Mouse (Mus musculus): ENCODE data around the gene Tigd3. TPM values are rescaled to one million over a fixed set of nuclear protein-coding genes. Genes with fewer than 3 reads are reported as not detected.

Tigd3 gene
- total and polyA plus RNA-seq, 3 experiments = 2.1 to 2.2 TPM; not detected in 1

DNA sequence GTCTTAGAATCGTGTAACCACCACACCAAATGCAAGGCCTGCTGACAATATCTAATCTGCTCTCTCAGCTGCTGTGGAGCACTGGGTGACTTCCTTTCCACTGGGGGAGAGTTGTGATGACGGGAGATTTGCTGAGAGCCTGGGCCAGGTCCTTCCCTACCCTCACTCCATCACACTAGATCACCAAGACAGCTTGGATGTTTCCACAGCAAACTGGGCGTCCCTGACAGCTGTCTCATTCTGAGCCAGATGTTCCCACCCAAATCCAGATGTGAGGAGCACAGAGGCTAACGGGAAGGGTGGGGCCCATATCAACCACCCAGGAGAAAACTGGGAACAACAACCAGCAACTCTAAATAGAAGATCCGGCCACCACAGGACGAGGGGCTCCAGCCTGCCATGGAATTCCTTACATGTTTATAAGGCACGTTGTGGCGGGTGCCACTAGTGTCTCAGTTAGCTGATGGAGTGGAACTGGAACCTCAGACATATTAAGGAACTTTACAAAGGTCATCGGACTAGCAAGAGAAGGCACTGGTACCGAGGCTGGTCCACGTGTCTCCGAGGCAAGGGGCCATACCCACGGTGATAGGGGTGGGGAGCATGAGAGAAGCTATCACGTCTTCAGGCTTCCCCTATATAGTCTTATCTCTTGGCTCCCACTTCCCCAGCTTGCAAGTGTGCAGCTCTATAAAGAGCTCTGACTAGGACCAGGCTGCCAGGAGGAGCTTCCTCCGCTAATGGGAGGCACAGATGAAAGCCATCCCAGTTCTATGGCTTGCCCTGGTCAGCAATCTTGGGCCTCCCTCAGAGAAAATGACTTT lies 28.4 kb upstream of the Tigd3 start:
- Histone ChIP-seq H3K36me3 (ENCODE audit: control insufficient read depth in 1 of 2, insufficient read depth in 2 of 2, low read length in 2 of 2) (peaks cover 0 to 12% of the 10 kb centered on the region in 2 experiments; a peak in 2 of 4 replicates), H3K9ac (ENCODE audit: control insufficient read depth, low read depth, low read length, poor library complexity, severe bottlenecking) (peak overlapping the region; percentile 54), H3K27me3 (ENCODE audit: control insufficient read depth in 1 of 2, insufficient read depth in 2 of 2, low read length in 2 of 2) (no peaks in the 10 kb centered on the region), H3K4me1 (ENCODE audit: control insufficient read depth in 1 of 2, insufficient read depth in 2 of 2, low read length in 2 of 2) (peaks cover 12 to 16% of the 10 kb centered on the region in 2 experiments), H3K79me2 (ENCODE audit: control insufficient read depth, insufficient read depth, low read length, poor library complexity) (no peaks in the 10 kb centered on the region), H3K9me3 (replicated peaks; ENCODE audit: insufficient read depth, low read length) (no peaks in the 10 kb centered on the region), H3K27ac (ENCODE audit: control insufficient read depth, low read depth, low read length) (peak overlapping the region; percentile 90), H3K4me3 (ENCODE audit: control insufficient read depth in 1 of 2, insufficient read depth in 1 of 2, low read depth in 2 of 2, low read length in 2 of 2) (peak overlapping the region; percentile 28 to 38)
- peak; percentile 89 for DNase-seq (ENCODE audit: low read depth, low spot score)
- TF ChIP-seq JUND (IDR thresholded peaks at IDR 0.05; ENCODE audit: low read depth, low read length) = no peak
- peak; percentile 97 for TF ChIP-seq GATA1 (IDR thresholded peaks at IDR 0.05; ENCODE audit: low read depth, low read length)
- no peak for TF ChIP-seq ZC3H11A (IDR thresholded peaks at IDR 0.05; ENCODE audit: low read depth, low read length)
- peak; percentile 75 for TF ChIP-seq SIN3A (IDR thresholded peaks at IDR 0.05; ENCODE audit: low read length)
- no peak; the same call in 1 of the 2 replicates for TF ChIP-seq KAT2A (conservative IDR thresholded peaks at IDR 0.05; ENCODE audit: low read depth, low read length)
- peak; percentile 98 for TF ChIP-seq ETS1 (IDR thresholded peaks at IDR 0.05; ENCODE audit: low read depth, low read length)
- TF ChIP-seq ZMIZ1 (IDR thresholded peaks at IDR 0.05; ENCODE audit: low read depth, low read length) = no peak; the same call in 1 of the 2 replicates
- TF ChIP-seq RCOR1 (IDR thresholded peaks at IDR 0.05; ENCODE audit: low read depth, low read length) = peak; percentile 81
- TF ChIP-seq ZKSCAN1 (IDR thresholded peaks at IDR 0.05; ENCODE audit: low read depth, low read length) = 0 out of 2 replicates have a peak, but pooled peaks have one; percentile 27
- 0 out of 2 replicates have a peak, but pooled peaks have one; percentile 13 for TF ChIP-seq ZNF384 (IDR thresholded peaks at IDR 0.05; ENCODE audit: low read depth, low read length)
- TF ChIP-seq TAL1 (IDR thresholded peaks at IDR 0.05; ENCODE audit: low read length) = peak; percentile 92
- no peak for TF ChIP-seq USF2 (IDR thresholded peaks at IDR 0.05; ENCODE audit: borderline replicate concordance in 1 of 2, insufficient read depth in 1 of 2, low read depth in 1 of 2, low read length in 2 of 2)
- TF ChIP-seq POLR2A (IDR thresholded peaks at IDR 0.05; ENCODE audit: control insufficient read depth in 1 of 2, insufficient read depth in 1 of 2, low read depth in 1 of 2, low read length in 2 of 2, poor library complexity in 1 of 2) = peak; percentile 17 to 53; a peak in 2 of 4 replicates
- no peak for TF ChIP-seq MYB (IDR thresholded peaks at IDR 0.05; ENCODE audit: low read depth, low read length)
- TF ChIP-seq MAX (IDR thresholded peaks at IDR 0.05; ENCODE audit: low read length) = peak; percentile 96
- TF ChIP-seq MYC (IDR thresholded peaks at IDR 0.05; ENCODE audit: low read depth, low read length) = peak; percentile 96
- TF ChIP-seq TBP (IDR thresholded peaks at IDR 0.05; ENCODE audit: low read depth, low read length) = peak; percentile 71
- TF ChIP-seq TCF12 (IDR thresholded peaks at IDR 0.05; ENCODE audit: low read depth, low read length) = peak; percentile 96
- peak; percentile 89 for TF ChIP-seq EP300 (IDR thresholded peaks at IDR 0.05; ENCODE audit: low read depth in 1 of 2, low read length in 2 of 2)
- no peak for TF ChIP-seq POLR2AphosphoS5 (IDR thresholded peaks at IDR 0.05; ENCODE audit: borderline replicate concordance, low read depth, low read length)
- TF ChIP-seq E2F4 (IDR thresholded peaks at IDR 0.05; ENCODE audit: borderline replicate concordance, low read depth, low read length) = no peak
- peak; percentile 41; the same call in 1 of the 2 replicates for TF ChIP-seq MEF2A (IDR thresholded peaks at IDR 0.05; ENCODE audit: extremely low read depth, insufficient replicate concordance, low read depth, low read length, poor library complexity, severe bottlenecking)
- TF ChIP-seq BHLHE40 (IDR thresholded peaks at IDR 0.05; ENCODE audit: borderline replicate concordance, low read depth, low read length) = peak; percentile 78
- TF ChIP-seq MAFK (IDR thresholded peaks at IDR 0.05; ENCODE audit: borderline replicate concordance, low read depth, low read length) = peak; percentile 39; the same call in 1 of the 2 replicates
- TF ChIP-seq MXI1 (IDR thresholded peaks at IDR 0.05; ENCODE audit: low read depth, low read length) = peak; percentile 97
- peak; percentile 45; the same call in 1 of the 2 replicates for TF ChIP-seq ELF1 (IDR thresholded peaks at IDR 0.05; ENCODE audit: low read depth, low read length)
- TF ChIP-seq SMC3 (IDR thresholded peaks at IDR 0.05; ENCODE audit: low read depth, low read length) = 0 out of 2 replicates have a peak, but pooled peaks have one; percentile 10
- TF ChIP-seq NRF1 (IDR thresholded peaks at IDR 0.05; ENCODE audit: insufficient read depth, low read depth, low read length, poor library complexity, severe bottlenecking) = no peak
- TF ChIP-seq CTCF (IDR thresholded peaks at IDR 0.05 in 2 of 3, conservative IDR thresholded peaks at IDR 0.05 in 1 of 3; ENCODE audit: control insufficient read depth in 1 of 3, insufficient read depth in 1 of 3, low read depth in 2 of 3, low read length in 3 of 3, poor library complexity in 1 of 3, severe bottlenecking in 1 of 3) = no peak
- no peak for TF ChIP-seq CHD1 (IDR thresholded peaks at IDR 0.05; ENCODE audit: low read depth, low read length)
- TF ChIP-seq MAZ (IDR thresholded peaks at IDR 0.05; ENCODE audit: low read depth, low read length) = peak; percentile 87
- peak; percentile 34; the same call in 1 of the 2 replicates for TF ChIP-seq HCFC1 (IDR thresholded peaks at IDR 0.05; ENCODE audit: low read depth, low read length)
- no peak for TF ChIP-seq UBTF (IDR thresholded peaks at IDR 0.05; ENCODE audit: borderline replicate concordance, insufficient read depth, low read depth, low read length)
- TF ChIP-seq USF1 (IDR thresholded peaks at IDR 0.05; ENCODE audit: low read depth, low read length) = peak; percentile 75

Measured in MEL (cell line).